Mouse (Mus musculus) kidney, embryonic 16.5 days (tissue): Measurements from ENCODE around the gene Dedd2. TPM values are rescaled to one million over a fixed set of nuclear protein-coding genes. Genes with fewer than 3 reads are reported as not detected.

Experiments
- ATAC-seq: fragments of 200-750 bp; cut with Nextera tagmentation; 2 replicates; pipeline ENCODE4 v1.8.0; 2017; ENCODE audit warnings: moderate TSS enrichment; ENCODE audit not compliant: low FRiP score, low TSS enrichment
- H3K27ac ChIP-seq: fragments of 300-500 bp; sonication (generic); 2 replicates; pipeline ENCODE4 v1.5.1; 2014; ENCODE audit warnings: low read length
- H3K27me3 ChIP-seq: fragments of 300-500 bp; sonication (generic); 2 replicates; pipeline ENCODE4 v1.6.1; 2014; ENCODE audit warnings: low read length, control low read depth, mixed read lengths; ENCODE audit not compliant: insufficient read depth
- H3K36me3 ChIP-seq: fragments of 300-500 bp; sonication (generic); 2 replicates; pipeline ENCODE4 v1.6.1; 2014; ENCODE audit warnings: low read length, control low read depth, mixed read lengths; ENCODE audit not compliant: insufficient read depth
- H3K4me1 ChIP-seq: fragments of 300-500 bp; sonication (generic); 2 replicates; pipeline ENCODE4 v1.6.1; 2014; ENCODE audit warnings: low read length, control low read depth, mixed read lengths; ENCODE audit not compliant: insufficient read depth
- H3K4me2 ChIP-seq: fragments of 300-500 bp; sonication (generic); replicated peaks from 2 replicates; pipeline ENCODE4 v1.6.1; 2014; ENCODE audit warnings: low read depth, low read length
- H3K4me3 ChIP-seq: fragments of 300-500 bp; sonication (generic); 2 replicates; pipeline ENCODE4 v1.5.1; 2014; ENCODE audit warnings: mild to moderate bottlenecking, low read length
- H3K9ac ChIP-seq: fragments of 300-500 bp; sonication (generic); replicated peaks from 2 replicates; pipeline ENCODE4 v1.6.1; 2014; ENCODE audit warnings: low read length
- H3K9me3 ChIP-seq: fragments of 300-500 bp; sonication (generic); 2 replicates; pipeline ENCODE4 v1.6.1; 2016; ENCODE audit warnings: low read length, control low read depth
- WGBS: fragments of 180-500 bp; shearing (Covaris S2); extraction: QIAGEN DNeasy Blood & Tissue Kit; methylation state at CpG from one replicate; pipeline ENCODE4 v1.1.7; 2014; 5-methylcytosine and 5-hydroxymethylcytosine counted together
- polyA plus RNA-seq: library from polyadenylated mRNA; unstranded; fragments of >200 nt; fragmentation: Nextera tagmentation; extraction: Ambion mirVana; gene quantifications from 2 replicates; pipeline ENCODE4 v1.2.1, GENCODE M21; 2015

The Dedd2 gene
- polyA plus RNA-seq, 1 experiment from 2014 or later = 13.2 TPM

DNA sequence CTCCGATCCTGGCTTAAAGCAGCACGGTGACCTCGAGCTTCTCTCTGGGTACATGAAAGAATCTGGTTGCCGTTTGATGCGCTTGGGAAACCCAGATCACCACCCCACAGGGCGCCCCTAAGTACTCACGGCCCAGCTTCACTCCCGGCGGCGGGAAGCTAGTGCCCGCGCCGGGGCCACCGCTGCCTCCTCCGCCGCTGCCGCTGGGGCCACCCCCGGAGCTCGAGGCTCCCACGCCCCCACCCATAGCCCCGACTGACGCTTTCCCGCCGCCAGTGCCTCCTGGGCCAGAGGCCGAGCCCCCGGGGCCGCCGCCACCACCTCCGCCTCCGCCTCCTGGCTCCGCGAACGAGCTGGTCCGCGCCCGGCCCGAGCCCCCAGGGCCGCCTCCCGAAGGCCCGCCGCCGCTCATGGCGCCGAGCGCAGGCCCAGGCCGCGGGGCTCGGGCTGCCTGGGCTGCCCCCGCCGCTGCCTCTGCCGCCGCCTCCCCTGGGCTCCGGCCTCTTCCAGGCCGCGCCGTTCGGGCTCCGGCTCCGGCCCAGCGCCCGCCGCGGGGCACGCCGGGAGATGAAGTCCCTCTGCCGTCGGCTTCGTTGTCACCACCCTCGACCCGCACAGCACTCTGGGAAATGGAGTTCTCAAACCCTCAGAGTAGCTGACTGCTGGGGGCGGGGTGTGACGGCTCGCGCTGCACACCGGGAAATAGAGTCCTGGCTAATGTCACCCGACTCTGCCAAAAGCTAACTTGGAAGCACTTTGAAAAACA is 17.0 kb upstream of the Dedd2 start, which contains the start of gene Gsk3a:
Gsk3a (minus strand) TSS at position 603 of the 766 bp plus-strand sequence.
- Histone ChIP-seq H3K36me3 (peaks cover 18% of the 10 kb centered on the region), H3K9ac (peak within 1 kb of the TSS; percentile 95), H3K9me3 (no peaks in the 10 kb centered on the region), H3K27ac (peak within 1 kb of the TSS; percentile 80), H3K4me1 (peaks cover 22% of the 10 kb centered on the region), H3K4me3 (peak within 1 kb of the TSS; percentile 82), H3K4me2 (peak within 1 kb of the TSS; percentile 80), H3K27me3 (no peaks in the 10 kb centered on the region)
- peak; percentile 81 for ATAC-seq
- under 1% methylated on average over 62 of the region's 76 CpGs for WGBS

- no peaks in the 10 kb centered on the region for H3K27me3 ChIP-seq
- no peak overlapping the region for H3K4me2 ChIP-seq
- H3K27ac ChIP-seq = no peak overlapping the region
- ATAC-seq = no peak
- H3K9ac ChIP-seq = no peak overlapping the region
- H3K36me3 ChIP-seq = peaks cover 30% of the 10 kb centered on the region
- peaks cover 22% of the 10 kb centered on the region for H3K4me1 ChIP-seq
- WGBS = 87% methylated on average over 5 of the region's 5 CpGs
- H3K4me3 ChIP-seq = no peak overlapping the region
- no peaks in the 10 kb centered on the region for H3K9me3 ChIP-seq
These were observed 15.1 kb upstream of the Dedd2 start for GRCm38 (mm10) chr7:25235526-25235925.

- Histone ChIP-seq H3K36me3 (peaks cover 53% of the 10 kb centered on the region), H3K4me1 (peaks cover 18% of the 10 kb centered on the region), H3K27me3 (no peaks in the 10 kb centered on the region), H3K4me3 (no peak overlapping the region), H3K9ac (no peak overlapping the region), H3K4me2 (no peak overlapping the region), H3K9me3 (no peaks in the 10 kb centered on the region), H3K27ac (no peak overlapping the region)
- ATAC-seq = no peak
- 74% methylated on average over 2 of the region's 2 CpGs for WGBS
These were observed 12.6 kb upstream of the Dedd2 start for GRCm38 (mm10) chr7:25233061-25233460.

DNA sequence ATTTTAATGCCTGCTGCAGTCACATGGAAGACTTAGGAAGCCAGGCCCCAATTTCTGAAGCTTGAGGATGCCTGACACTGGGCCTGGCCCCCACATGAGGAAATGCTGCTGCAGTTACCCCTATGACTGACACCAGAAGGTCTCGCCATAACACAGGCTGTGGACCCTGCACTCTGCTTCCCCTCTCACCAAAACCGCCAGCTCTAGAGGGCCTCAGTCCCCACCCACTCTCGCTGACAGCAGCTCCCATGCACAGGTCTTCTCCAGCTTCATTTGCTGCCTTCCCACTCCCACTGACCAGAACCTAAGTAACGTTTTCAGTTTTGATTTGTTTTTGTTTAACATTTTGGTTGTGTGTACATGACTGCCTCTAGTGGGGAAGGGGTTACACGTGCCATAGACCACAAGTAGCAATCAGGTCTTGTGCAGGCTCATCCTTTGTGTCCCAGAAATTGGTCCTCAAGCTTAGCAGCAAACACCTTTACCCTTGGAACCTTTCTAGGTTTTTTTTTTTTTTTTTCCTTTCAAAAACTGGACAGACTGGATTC is 11.8 kb upstream of the Dedd2 start:
- Histone ChIP-seq H3K9me3 (no peaks in the 10 kb centered on the region), H3K9ac (no peak overlapping the region), H3K27me3 (no peaks in the 10 kb centered on the region), H3K4me3 (no peak overlapping the region), H3K4me2 (no peak overlapping the region), H3K36me3 (peaks cover 62% of the 10 kb centered on the region), H3K4me1 (peaks cover 18% of the 10 kb centered on the region), H3K27ac (no peak overlapping the region)
- 58% methylated on average over 5 of the region's 5 CpGs for WGBS
- no peak for ATAC-seq

DNA sequence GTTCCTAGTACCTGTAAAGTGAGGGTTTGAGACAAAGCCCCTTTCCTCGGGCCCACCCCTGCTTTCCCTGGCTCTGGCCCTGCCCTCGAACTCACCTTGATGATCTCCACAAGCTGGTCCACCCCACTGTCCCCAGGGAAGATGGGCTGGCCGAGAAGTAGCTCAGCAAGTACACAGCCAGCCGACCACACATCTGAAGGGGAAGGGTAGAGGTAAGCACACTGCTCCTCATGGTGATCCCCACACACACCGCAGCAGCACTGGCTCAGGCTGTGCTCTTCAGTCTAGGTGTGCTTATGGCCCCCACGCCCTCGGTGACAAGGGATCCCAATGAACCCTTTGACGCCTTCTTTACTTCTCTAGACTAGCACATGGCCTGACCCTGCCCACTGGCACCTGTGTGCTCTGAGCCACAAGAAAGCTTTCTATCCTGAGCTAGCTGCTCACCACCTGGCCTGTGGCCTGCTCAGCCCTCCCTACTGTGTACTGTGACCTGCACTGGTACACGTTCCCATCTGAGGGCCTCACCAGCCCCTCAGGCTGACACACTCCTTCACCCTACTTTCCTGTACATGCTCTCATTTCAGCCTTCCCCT is 10.4 kb upstream of the Dedd2 start:
- no peaks in the 10 kb centered on the region for H3K27me3 ChIP-seq
- no peak overlapping the region for H3K4me3 ChIP-seq
- H3K4me1 ChIP-seq = peaks cover 6% of the 10 kb centered on the region; the same call in 1 of the 2 replicates
- H3K9me3 ChIP-seq = no peaks in the 10 kb centered on the region
- H3K27ac ChIP-seq = no peak overlapping the region
- WGBS = 84% methylated on average over 9 of the region's 9 CpGs
- peaks cover 76% of the 10 kb centered on the region for H3K36me3 ChIP-seq
- no peak overlapping the region for H3K9ac ChIP-seq
- ATAC-seq = no peak
- no peak overlapping the region for H3K4me2 ChIP-seq

DNA sequence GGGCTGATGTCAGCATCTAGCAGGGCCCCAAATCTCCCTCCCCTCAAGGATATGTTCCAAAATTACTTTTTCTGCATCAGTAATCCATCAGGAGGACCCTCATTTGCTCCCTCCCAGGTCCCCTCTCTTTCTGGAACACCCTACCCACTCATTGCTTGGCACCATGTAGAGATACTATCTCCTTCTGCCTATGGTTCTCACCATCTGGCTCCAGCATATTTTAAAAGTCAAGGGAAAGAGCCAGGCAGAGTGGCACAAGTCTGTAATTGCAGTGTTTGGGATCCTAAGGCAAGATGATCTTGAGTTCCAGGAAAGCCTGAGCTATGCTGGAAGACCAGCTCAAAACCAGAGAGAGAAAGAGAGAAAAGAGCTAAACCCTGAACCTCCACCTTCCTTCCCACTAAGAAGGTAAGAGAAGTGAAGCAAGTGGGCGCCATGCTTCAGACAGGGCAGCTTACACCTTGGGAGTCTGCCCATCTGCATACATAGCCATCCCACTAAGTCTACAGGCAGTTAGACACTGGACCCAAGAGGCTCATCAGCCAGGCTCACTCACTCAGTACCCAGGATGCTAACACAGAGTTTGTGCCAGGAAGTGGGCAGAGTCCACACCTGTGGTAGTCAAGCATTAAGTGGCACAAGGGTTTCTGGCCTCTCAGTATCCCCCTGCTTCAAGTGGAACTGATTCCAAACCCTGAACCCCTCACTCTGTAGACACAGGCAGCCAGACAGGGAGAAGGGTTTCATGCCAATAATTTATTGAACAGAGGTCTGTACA is 7.3 kb upstream of the Dedd2 start:
- Histone ChIP-seq H3K9ac (no peak overlapping the region), H3K4me3 (no peak overlapping the region), H3K27ac (no peak overlapping the region), H3K27me3 (no peaks in the 10 kb centered on the region), H3K9me3 (no peaks in the 10 kb centered on the region), H3K4me2 (no peak overlapping the region), H3K36me3 (peaks cover 87% of the 10 kb centered on the region), H3K4me1 (no peaks in the 10 kb centered on the region)
- ATAC-seq = no peak
- 90% methylated on average over 1 of the region's 1 CpGs for WGBS

GRCm38 (mm10) chr7:25222275-25222967 is 2.0 kb upstream of the Dedd2 start:
- peaks cover 38% of the 10 kb centered on the region for H3K36me3 ChIP-seq
- WGBS = 90% methylated on average over 10 of the region's 10 CpGs
- no peak overlapping the region for H3K27ac ChIP-seq
- H3K4me1 ChIP-seq = peaks cover 26% of the 10 kb centered on the region
- no peaks in the 10 kb centered on the region for H3K9me3 ChIP-seq
- no peak for ATAC-seq
- H3K4me2 ChIP-seq = peak overlapping the region; percentile 86
- no peaks in the 10 kb centered on the region for H3K27me3 ChIP-seq
- H3K4me3 ChIP-seq = peak overlapping the region; percentile 63
- peak overlapping the region; percentile 71 for H3K9ac ChIP-seq

DNA sequence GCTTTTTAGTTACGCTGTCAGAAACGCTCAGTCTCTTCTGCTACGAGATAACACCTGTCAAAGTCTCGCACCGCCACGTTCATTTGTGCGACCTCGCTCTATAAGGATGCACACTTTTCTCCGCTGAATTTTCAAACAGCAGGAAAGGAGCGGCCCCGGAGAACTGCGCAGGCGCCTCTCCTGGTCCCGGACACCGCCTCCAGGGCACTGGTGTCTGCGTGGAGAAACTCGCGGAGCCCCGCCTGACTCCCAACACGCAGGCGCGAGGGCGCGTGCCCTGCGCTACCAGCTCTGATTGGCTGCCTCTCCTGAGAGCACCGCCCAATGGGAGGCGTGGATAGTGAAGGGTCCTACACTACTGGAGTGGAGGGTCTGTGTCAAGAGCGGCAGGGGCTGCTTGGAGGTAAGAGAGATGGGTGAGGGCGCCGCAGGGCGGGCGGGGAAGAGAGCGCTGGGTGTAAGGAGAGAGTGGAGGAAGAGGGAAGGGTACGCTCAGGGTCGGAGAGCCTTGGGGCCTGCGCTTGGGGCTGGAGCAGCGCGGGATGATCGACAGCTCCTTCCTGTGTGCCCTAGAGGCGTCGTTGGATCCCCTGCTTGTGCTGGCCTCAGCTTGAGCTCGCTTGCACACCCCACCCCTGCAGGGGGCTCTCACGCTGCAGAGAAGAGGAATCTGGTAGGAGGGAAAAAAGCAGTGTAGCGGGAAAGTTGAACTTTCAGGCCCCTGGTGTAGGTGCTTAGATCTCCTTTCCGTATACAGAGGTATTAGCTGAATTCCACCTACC is 878 bp upstream of the Dedd2 start, which contains the start of gene Zfp526:
Zfp526 (plus strand) TSS at position 324 of the 782 bp plus-strand sequence.
- WGBS = under 1% methylated on average over 43 of the region's 45 CpGs
- peak; percentile 96 for ATAC-seq
- Histone ChIP-seq H3K27me3 (no peaks in the 10 kb centered on the region), H3K4me2 (peak within 1 kb of the TSS; percentile 86), H3K9ac (peak within 1 kb of the TSS; percentile 71), H3K9me3 (no peaks in the 10 kb centered on the region), H3K36me3 (peaks cover 27% of the 10 kb centered on the region), H3K4me1 (peaks cover 26% of the 10 kb centered on the region), H3K4me3 (peak within 1 kb of the TSS; percentile 63), H3K27ac (peak within 1 kb of the TSS; percentile 89)
